Mouse (Mus musculus): ENCODE measurements around the gene Gpatch3.

The Gpatch3 gene

GRCm38 (mm10) chr4:133620668-133621067, 46.1 kb downstream of the Gpatch3 start:
- DNase-seq (ENCODE audit: low spot score): no peak

GRCm38 (mm10) chr4:133622161-133622695, 47.7 kb downstream of the Gpatch3 start:
- DNase-seq (ENCODE audit: low spot score): no peak

DNA sequence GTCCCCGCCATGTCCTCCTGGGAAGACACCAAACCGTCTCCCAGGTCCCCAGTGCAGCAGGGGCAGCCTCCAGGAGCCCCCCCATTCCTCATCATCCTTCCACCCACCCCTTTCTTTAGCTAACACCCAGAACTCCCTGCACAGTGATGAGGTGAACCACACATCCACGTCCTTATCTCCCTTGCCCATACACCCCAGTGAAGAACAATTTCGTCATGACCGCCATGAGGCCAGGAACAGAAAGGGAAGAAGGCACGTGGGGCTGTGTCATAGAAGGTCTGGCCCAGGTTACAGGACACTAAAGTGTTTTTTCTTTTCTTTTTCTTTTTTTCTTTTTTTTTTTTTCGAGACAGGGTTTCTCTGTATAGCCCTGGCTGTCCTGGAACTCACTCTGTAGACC, 50.3 kb downstream of the Gpatch3 start:
- no peak for DNase-seq (ENCODE audit: low spot score)

DNA sequence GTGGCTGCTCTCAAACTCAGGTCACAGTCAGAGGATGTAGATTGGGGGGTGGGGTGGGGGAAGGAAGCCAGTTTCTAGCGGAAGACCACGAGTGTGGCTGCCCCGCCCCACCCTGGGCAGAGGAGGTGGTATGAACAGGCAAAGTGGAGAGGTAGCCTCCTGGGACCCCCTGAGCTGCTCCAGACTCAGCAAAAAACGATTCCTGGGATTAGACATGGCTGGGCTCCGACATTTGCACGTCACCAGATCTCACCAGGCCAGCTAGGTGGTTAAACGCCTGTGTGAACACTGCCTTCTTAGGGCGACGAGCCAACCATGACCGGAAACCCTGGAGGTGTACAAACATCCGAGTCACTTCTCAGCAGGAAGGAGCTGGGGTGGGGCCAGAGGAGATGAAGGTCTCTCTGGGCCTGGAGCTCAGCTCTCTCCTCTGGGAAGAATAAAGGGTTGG, 51.1 kb downstream of the Gpatch3 start:
- DNase-seq (ENCODE audit: low spot score): no peak

GRCm38 (mm10) chr4:133626221-133626620, 51.7 kb downstream of the Gpatch3 start:
- DNase-seq (ENCODE audit: low spot score): no peak

DNA sequence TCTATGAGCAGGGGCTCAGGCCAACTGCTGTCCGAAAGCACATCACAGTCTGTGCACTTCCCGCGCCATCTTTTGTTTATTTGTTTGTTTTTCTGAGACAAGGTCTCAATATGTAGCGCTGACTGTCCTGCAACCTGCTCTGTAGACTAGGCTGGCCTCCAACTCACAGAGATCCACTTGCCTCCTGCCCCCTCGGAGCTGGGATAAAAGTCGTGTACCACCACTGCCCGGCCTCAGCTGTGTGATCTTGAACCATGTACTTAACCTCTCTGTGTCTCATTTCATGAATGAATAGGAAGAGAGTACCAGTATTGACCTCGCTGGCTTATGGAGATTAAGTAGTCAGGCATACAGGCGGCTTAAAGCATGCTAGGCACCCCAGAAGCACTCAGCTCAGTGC, 52.1 kb downstream of the Gpatch3 start:
- no peak for DNase-seq (ENCODE audit: low spot score)

GRCm38 (mm10) chr4:133627039-133627438, 52.5 kb downstream of the Gpatch3 start:
- no peak for DNase-seq (ENCODE audit: low spot score)

GRCm38 (mm10) chr4:133628517-133628916, 54.0 kb downstream of the Gpatch3 start:
- DNase-seq (ENCODE audit: low spot score): no peak

DNA sequence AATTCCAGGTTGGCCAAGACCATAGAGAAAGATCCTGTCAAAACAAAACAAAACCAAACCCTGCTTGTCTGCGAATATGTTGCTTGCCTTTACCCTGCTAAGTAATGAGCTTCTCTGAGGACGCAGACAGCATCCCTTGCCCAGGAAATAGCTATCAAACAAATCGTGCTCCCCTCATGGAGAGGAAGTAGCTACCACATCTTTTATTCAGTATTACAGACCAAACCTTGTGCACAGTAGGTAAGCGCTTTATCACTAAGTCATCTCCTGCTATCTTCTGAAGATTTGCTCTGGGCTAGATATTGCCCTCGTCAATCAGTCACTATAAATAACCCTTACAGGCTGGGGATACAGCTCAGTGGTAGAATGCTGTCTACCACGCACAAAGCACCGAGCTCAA, 54.6 kb downstream of the Gpatch3 start:
- DNase-seq (ENCODE audit: low spot score): no peak

GRCm38 (mm10) chr4:133630326-133630920, 55.9 kb downstream of the Gpatch3 start:
- DNase-seq (ENCODE audit: low spot score): no peak

GRCm38 (mm10) chr4:133631071-133631768, 56.7 kb downstream of the Gpatch3 start:
- DNase-seq (ENCODE audit: low spot score): no peak

DNA sequence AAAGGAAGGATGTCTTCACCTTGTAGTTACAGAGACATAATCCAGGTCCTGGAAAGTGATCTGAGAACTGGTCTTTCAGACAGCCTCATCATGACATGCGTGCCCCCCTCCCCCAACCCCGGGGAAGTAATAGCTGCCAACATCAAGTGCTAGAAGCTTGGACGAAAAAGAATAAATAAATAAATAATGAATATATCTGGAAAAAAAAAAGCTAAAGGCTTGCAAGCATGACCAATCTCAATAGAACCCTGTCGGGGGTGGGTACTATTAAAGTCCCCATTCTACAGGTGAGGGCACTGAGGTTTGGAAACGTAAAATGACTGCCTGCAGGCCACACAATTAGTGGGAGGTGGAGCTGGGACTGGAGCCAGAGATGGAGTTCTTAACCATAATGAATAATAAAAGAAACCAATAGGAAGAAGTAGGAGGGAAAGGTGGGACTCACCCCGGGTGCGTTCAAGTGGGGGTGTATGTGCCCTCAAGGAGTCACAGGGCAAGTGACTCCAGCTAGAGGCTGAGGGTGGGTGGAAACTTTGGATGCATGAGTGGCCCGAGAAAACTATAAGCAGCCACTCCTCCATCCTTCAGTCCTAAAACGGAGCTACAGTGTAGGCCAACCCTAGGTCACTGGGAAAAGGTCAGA, 57.3 kb downstream of the Gpatch3 start:
- no peak for DNase-seq (ENCODE audit: low spot score)

DNA sequence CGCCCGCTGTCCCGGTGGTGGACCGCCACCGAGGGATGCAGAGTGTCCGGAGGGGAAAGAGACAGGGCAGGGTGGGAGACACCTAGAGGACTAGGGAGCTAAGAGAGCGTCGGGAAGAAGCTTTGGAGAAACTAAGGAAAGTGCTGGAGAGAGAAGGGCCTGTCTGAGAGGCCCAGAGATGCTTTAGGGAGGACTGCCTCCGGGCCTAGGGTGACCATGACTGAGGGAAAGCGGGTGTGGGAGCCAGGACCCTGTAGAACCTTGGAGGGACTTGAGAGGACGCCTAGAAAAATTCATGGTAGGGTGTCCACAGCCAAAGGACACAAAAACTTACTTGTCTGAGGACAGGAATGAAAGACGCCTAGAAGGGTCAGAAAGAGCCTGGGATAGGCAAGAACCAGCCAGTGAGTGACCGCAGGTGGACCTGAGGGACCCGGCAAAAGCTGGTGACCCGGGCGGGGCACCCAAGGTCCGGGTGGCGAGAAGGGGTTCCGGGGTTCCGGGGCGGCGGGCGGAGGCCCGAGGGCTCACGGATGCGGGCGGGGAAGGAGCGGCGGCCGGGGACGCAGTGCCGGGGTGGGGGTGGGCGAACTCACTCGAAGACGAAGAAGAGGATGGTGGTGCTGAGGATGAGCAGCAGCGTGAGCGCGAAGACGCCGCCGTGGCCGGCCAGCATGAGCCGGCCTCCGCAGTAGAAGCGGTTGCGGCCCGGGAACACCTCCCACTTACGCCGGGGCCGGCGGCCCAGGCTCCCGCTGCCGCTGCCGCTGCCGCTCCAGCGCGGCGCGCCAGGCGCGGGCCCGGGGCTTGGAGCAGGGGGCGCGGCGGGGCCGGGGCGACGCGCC, 58.2 kb downstream of the Gpatch3 start:
- DNase-seq (ENCODE audit: low spot score): no peak

DNA sequence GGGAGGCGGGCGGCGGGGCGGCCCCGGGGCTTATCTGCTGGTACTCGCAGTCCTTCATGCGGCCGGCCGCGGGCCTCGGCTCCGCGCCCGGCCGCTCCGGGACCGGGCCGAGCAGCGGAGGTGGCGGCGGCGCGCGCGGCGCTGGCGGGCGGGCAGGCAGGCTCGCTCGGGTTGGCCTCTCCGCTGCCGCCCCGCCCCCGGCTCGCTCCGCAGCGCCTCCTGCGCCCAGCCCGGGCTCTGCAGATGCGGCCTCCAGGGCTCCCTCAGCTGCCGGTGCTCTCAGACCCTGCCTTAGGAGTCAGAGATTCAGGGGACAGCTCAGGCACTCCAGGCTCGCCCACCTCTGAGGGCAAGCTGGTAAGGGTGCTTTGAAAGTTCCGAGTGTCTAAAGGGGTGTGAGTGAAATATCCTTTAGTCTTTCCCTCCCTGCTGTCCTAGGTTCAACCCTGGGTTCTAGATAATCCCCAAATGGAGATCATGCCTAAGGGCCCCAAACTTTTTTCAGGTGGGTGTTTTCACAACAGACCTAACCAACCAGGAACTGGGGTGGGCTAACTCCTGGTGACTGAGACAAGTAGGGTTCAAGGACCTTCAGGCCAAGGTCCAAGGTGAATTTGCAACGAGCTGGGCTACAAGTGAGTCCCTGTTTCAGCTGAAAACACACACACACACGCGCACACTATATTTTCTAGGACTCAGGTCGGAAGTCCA, 58.9 kb downstream of the Gpatch3 start:
- DNase-seq (ENCODE audit: low spot score): peak; percentile 93

Data from testis, postnatal 10 days (tissue).